Mouse (Mus musculus): ENCODE data around the gene Pcolce2.
A peak's percentile ranks its signal among the peaks of the same experiment; 100 is the strongest.
"Not testable (repeated sequence)": the region's sequence is repeated elsewhere in the genome, so short reads cannot be mapped to it uniquely, and the experiment has no call there.

Gene Pcolce2

DNA sequence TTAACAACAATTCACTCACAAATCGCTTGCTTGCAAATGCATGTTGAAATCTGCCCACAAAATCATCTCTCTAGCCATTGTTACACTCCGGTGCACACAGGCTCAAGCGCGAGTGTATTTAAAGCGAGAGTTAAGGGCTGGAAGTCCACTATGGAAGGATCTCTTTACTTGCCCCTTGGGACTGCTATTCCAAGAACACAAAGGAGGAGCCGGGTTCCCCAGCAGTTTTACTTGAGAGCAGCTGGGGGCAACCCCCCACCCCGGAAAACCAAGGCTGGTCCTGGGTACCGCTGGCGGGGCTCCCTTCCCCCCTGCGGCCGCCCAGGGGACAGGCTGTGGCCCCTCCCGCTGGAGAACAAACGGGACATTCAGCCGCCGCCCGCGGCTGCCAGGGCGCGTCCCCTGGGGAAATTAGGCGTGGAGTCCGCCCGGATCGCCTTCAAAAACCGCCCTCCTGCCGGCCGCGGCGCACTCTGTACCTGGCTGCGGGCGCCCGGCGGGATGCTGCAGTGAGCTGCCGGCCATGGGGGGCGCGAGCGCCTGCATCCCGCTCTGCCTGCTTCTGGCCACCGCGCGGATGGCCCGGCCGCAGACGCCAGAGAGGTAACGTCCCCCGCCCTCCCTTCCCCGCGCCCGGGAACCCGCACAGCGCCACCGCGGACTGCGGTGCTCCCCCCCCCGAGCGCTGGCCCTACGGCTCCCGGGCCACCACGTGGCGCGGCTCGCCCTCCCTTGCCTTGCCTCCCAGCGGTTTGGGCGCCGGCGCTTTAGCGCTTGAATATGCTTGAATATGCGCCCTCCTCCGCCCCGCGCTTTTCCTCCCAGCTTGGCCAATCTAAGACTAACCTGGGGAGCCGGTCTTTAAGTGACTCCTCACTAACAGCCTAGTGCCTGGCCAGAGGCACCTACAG lies at the start of gene Pcolce2:
Pcolce2 (plus strand) TSS at position 331 of the 911 bp plus-strand sequence.
- peak in 1 of 2 experiments; percentile 3 for DNase-seq

- no peak for DNase-seq
These were observed 49.3 kb upstream of the Pcolce2 start for GRCm38 (mm10) chr9:95588070-95588469.

DNA sequence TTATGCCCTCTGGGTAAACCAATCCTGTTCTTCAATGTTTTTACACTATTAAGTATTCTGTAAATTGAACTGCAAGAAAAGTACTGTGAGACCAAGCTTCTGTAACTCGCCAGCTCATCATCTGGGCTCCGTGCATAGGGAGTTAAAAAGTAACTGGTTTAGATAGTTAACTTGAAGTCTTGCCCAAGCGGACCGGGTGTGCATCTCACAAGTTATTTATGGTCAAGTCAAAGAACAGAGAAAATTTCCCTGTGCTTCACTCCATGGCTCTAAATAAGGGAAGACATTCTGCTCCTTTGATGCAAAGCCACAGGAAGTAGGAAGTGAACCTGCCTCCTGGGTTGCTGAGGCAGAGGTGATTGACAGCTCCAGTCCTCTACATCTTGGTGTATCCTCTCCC lies 43.1 kb upstream of the Pcolce2 start:
- DNase-seq, result no peak

DNA sequence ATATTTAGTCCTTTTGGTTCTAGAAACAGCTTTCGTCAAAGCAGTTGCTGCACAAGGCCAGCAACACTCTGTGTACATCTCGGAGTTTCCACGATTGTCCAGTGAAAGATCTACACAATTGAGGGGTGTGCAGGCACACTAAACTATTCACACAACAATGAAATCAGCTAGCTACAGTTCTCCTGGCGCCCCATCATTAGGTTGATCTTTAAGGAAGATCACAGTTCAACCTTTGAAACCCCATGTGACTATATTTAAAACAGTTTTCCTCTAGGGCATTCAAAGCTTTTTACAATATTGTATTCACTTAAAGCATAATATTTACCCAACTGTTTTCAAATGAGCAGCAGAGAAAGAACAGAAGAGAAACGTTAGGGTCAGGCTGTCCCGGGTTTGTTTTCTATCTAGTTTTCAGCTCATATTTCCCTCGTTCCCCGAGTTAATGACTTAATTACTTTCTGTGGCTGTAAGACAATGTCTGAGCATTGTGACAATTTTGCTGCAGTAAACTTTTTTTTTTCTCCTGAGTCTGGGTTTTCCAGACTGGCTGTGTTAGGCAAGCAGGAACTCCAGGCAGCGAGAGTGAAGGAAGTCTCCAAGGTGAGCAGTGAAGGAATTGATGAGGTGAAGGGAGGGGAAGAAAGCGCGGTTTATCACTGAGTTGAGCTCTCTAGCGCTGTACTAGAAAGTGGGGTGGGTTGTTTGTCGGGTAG lies 39.8 kb upstream of the Pcolce2 start:
- DNase-seq, result no peak

DNA sequence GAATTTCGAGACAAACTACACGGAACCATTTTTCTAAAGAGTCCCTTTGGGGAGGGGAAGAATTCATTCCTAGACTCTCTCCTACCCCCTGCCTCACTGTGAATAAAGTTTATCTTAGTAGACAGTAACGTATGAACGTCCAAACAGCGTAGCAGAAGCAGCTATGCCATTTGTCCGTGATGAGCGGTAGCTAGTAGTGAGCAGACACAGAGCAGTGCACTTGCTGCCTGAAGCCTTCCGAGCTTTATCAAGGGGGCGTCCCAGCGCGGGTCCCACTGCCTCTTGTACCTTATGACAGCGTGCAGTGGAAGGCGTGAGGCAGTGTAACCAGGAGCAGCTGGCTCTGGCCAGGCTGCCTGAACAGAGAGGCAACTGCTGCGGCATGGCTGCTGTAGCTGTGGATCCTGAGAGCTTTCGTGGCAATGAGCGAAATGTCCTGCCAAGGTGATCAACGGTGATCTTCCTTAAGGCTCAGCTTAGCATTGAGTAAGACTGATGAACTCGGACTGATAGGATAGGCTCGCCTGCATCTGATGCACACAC lies 39.2 kb upstream of the Pcolce2 start:
- DNase-seq, result no peak

DNA sequence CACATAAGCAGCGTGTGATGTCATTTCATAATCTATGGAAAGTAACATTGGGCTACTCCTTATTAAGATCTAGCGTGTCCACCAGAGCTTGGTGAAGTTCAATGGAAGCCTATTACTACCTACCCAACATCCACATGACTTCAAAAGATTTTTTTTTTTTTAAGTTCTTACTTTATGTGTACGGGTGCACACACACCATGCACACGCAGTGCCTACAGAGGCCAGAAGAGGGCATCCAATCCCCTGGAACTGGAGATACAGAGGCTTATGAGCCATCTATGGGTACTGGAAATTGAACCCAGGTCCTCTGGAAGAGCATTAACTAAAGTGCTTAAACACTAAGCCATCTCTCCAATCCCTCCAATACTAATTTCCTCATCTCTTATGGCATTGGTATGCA lies 38.0 kb upstream of the Pcolce2 start:
- DNase-seq, result peak; percentile 9 to 10

DNA sequence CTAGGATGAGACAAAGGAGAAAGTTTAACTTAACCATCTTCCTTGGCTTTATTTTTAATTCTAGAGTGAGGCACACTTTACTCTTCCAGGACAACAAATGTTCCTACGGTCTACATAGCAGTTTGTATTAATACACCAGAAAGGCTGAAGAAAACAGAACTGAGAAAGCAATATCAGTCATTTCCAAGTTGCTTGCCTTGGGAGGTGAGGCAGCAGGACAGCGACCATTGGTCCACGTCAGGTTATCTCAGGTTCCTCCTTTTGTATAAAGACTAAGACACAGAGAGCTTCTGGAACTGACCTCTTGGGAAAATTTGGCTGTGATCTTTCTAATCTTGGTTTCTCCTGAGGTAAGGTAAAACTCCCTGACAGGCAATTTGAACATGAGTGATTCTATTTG lies 34.6 kb upstream of the Pcolce2 start:
- no peak for DNase-seq

DNA sequence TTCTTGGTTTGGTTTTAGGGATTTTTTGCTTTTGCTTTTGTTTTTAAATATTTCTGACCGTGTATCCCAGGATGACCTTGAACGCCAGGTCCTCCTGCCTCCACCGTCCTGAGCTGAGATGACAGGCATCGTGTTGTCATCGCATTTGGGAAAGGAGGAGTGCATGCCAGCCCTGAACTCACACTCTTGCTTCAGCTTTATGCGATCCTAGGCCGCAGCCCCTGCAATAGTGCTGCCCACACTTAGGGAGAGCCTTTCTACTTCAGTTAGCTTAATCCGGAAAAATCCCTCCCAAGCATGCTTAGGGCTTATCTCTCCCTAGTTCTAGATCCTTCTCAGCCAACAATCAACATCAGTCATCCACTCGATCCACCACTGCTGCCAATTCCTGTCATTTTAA lies 34.1 kb upstream of the Pcolce2 start:
- no peak for DNase-seq

DNA sequence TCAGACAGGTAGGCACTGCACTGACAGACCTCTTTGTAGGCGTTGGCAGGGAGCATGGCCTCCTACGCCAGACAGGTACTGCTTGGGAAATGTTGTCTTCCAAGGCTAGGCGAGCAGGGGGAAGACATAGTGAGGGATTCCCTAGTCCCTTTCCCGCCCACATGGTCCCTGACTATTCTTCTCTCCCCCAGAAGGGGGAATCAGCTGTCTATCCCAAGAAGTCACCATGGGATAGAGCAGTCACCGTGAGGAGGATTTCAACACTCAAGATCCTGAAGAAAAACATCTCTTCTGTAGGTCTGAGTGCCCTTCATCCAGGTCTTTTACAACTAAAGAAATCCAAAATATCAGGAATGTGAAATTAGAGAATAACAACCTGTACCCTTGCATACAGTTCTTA lies 30.2 kb upstream of the Pcolce2 start:
- no peak for DNase-seq

- no peak for DNase-seq
These were observed 25.1 kb upstream of the Pcolce2 start for GRCm38 (mm10) chr9:95612246-95612768.

DNA sequence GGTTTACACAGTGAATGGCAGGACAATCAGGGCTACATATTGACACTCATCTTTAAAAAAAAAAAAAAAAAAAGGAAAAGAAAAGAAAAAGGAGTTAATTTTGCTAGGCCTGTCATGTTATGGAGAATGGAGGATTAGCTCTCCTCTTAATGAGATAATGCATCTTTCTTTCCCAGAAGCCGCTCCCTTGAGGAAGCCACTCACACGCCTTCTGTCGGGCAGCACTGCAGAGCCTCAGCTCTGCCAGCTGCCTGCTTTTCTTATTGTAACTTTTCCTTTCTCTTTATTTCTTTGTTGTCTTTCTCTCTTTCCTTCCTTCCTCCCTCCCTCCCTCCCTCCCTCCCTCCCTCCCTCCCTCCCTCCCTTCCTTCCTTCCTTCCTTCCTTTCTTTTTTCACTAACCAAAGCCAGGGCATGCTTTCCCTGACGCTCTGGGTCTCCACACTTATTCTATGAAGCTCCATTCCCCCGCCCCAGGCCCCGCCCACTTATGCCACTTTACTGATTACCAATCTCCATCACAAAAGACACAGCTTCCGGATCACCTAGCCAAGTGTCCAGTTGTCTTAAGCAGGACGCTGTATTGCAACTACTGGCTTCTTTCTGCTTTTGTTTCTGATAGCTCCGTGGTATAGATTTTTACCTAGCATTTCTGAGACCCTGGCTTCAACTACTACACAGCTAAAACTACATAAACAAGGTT lies 23.8 kb upstream of the Pcolce2 start:
- no peak for DNase-seq

DNA sequence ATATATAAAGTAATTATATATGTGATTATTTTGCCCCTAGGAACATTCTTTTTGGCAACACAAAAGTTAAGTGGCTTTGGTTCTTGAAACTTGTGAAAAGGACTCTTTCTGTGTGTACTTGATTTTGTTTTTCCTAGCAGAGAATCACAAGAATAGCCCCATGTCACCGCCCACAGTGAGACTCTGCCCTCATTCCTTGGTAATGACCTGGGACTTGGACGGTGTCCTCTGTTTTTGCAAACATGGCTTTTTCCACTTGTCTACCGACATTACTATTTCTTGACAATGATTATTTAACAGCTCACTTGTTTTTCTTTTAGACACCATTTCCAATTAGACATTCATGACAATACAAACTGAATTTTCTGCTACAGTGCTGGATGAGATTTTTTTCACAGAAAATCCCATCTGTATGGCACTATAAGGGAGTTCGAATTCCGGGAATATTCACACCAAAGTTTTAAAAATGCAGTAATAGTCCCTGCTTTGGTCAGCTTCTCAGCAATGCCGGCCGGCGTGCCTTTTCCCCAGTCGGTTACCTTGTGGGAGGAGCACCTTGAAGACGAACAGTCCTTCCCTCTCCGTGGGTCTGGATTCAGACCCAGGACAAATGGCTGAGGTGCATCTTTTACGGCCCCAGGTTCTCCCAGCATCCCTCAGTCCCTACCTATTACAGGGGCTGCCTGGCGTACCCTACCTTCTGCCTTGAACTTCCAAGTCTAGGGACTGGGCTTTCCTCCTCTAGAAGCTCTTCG lies 22.4 kb upstream of the Pcolce2 start:
- no peak for DNase-seq

GRCm38 (mm10) chr9:95615961-95616360 lies 21.4 kb upstream of the Pcolce2 start:
- DNase-seq, result no peak

DNA sequence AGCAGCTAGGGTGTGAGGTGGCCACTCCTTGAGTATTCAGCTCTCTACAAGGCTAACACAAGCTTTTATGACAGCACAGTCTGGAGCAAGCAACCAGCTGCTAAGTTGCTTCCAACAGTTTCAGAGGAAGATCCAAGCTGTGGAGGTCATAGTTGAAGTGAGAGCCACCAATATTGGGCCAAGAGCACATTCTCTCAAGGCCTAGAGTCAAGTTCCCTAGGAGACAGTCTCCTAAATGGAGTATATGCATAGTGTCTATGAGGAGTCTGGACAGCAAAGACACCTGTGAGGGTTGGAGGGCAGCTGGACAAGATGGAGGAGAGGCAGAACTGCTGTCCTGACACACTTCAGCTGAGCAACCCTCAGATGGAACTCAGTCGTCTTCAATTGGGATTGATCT lies 18.8 kb upstream of the Pcolce2 start:
- no peak for DNase-seq

DNA sequence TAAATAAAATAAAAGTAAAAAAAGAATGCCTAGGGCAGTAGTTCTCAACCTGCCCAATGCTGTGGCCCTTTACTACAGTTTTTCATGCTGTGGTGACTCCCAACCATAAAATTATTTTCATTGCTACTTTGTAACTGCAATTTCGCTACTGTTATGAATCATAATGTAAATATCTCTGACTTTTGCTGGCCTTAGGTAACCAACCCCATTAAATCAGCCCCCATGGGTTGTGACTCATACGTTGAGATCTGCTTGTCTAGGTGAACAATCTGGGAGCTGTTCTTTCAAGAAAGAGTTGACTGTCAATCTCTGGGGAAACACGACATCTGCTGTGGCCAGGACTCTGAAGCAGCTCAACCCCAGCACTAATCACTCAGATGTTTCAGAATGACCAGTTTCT lies 13.3 kb upstream of the Pcolce2 start:
- DNase-seq, result no peak

DNA sequence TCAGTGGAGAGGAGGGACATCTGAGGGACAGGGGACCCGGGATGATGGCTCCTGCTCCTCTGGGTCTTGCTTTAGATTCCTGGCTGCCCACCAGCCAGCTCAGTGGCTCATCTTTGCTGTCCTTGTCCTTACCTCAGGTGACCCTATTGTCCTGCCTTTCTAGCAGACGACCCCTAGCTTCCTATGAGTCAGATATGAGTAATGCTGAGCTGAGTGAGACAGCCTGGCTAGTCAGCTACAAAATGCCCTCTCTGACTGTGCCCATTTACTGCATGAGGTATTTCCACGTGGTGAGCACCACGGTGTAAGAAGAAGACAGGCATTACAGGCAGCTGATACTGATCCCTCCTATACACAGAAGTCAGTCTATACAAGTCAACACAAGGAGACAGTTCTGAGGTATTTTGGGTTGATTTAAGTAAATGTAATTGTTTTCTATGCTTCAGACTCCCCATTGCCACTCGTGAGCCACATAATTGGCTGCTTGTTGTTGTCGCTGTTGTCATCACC lies 8.9 kb upstream of the Pcolce2 start:
- DNase-seq, result no peak

GRCm38 (mm10) chr9:95629561-95629960 lies 7.8 kb upstream of the Pcolce2 start:
- DNase-seq, result not testable (repeated sequence)

DNA sequence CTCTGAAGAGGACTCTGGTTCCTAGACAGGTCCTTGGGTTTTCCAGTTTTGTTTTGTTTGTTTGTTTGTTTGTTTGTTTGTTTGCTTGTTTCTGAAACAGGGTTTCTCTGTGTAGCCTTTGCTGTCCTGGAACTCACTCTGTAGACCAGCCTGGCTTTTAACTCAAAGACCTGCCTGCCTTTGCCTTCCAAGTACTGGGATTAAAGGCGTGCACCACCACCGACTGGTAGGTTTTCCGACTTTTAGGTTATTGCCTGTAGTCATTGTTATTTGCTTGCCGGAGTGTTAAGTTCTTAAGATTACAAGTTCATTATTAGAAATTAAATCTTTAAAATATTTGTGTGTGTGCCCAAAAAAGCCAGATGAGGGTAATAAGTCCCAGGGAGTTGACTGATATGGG lies 1.0 kb upstream of the Pcolce2 start:
- DNase-seq, result no peak

DNA sequence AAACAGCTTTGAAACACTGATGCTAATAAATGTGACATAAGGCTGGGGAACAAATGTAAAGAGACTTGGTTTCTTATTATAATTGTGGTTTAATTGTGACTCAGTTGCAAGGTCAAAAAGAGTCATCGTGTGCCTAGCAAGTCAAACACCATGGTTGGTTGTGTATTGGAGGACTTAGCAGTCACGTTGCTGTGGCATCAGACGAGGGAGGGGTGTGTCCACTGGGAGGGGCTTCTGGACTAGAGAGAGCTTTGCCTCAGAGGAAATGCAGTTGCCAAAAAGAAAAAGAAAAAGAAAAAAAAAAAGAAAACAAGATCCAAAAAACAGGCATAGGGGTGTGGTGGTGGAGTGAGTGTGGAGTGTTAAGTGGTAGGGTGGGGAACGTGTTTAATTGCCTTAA lies 2.5 kb downstream of the Pcolce2 start:
- no peak for DNase-seq

GRCm38 (mm10) chr9:95645926-95646325 lies 8.5 kb downstream of the Pcolce2 start:
- DNase-seq, result no peak

DNA sequence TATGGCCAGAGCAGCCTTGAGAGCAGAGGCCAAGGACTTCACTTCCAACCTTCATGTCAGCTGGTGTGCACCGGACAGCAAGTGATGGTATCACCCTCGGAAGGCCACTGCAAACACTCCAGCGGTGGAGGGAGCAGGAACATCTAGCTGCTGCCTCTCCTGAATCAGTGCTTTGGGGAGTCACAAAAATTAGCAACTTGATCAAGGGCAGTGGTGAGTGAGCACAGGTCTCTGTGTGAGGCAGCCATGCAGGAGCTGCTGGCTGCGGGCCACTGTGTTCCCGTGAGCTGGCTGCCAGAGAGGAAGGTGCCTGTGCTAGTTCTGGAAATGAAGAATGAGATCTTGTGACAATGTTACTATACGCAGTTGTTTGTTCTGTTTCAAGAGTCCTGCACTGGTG lies 16.0 kb downstream of the Pcolce2 start:
- DNase-seq, result no peak

GRCm38 (mm10) chr9:95654356-95654755 lies 17.0 kb downstream of the Pcolce2 start:
- no peak for DNase-seq
